Mouse (Mus musculus) bone marrow, adult 2 months (tissue): ENCODE data around the gene Ibsp.

Source experiments
- CTCF ChIP-seq: fragments of 200-500 bp; IDR thresholded peaks from 2 replicates; pipeline ENCODE4 v1.5.1; 2011; ENCODE audit warnings: low read length, control low read depth; ENCODE audit not compliant: control insufficient read depth, insufficient read depth
- POLR2A ChIP-seq: fragments of 200-500 bp; IDR thresholded peaks from 2 replicates; pipeline ENCODE4 v1.6.1; 2011; ENCODE audit warnings: low read depth, mild to moderate bottlenecking, control low read depth, low read length, borderline replicate concordance; ENCODE audit not compliant: control insufficient read depth

GRCm38 (mm10) chr5:104261908-104262461 lies 37.0 kb upstream of the Ibsp start:
- TF ChIP-seq POLR2A (no peak), CTCF (no peak)
